Mouse (Mus musculus): ENCODE measurements around the gene Psg22. TPM values are rescaled to one million over a fixed set of nuclear protein-coding genes. Genes with fewer than 3 reads are reported as not detected.
"Not testable (repeated sequence)": the region's sequence is repeated elsewhere in the genome, so short reads cannot be mapped to it uniquely, and the experiment has no call there.

Gene Psg22
- total RNA-seq (2022) = not detected

DNA sequence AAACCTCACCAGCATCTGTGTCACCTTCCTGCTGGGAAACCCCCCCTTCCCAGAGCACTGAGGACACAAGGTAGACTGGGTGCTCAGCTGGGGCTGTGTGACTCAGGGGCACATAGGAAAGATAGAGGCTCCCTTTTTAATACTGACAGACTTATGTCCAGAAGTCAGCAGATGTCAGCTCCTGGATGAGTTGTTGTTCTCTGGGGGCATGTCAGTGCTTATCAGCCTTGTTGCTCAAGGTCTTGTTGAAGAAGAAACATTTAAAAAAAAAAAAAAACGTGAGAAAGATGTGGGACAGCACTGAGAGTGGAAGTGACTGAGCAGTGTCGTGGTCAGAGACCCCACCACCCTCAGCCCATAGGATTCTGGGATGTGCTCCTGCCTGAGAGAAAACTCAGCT lies at the start of gene Psg22:
Gene Psg22 (plus strand): TSS at position 301 of the 400 bp plus-strand sequence.
- DNase-seq (ENCODE audit: low spot score in 2 of 2) = no peak

- peak in 1 of 2 experiments; percentile 9 for DNase-seq (ENCODE audit: low spot score in 2 of 2)
Measured at GRCm38 (mm10) chr7:18679772-18680171, 38.1 kb upstream of the Psg22 start.

- no peak for DNase-seq (ENCODE audit: low spot score in 2 of 2)
Measured at GRCm38 (mm10) chr7:18685586-18685985, 32.3 kb upstream of the Psg22 start.

DNA sequence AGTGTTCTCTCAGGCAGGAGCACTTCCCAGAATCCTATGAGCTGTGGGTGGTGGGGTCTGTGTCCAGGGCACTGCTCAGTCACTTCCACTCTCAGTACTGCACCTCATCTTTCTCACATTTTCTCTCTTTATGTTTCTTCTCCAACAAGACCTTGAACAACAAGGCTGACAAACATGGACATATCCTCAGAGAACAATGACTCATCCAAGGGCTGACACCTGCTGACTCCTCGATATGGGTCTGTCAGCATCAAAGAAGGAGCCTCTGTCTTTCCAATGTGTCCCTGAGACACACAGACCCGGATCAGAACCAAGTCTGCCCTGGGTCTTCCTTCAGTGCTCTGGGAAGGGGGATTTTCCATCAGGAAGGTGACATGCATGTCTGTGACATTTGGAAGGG lies 31.8 kb upstream of the Psg22 start, which contains the start of gene Psg20:
Gene Psg20 (minus strand): TSS at position 101 of the 400 bp plus-strand sequence.
- no peak for DNase-seq (ENCODE audit: low spot score in 2 of 2)

- DNase-seq (ENCODE audit: low spot score in 2 of 2) = not testable (repeated sequence)
Measured at GRCm38 (mm10) chr7:18710331-18710730, 7.6 kb upstream of the Psg22 start.

- DNase-seq (ENCODE audit: low spot score in 2 of 2) = no peak
Measured at GRCm38 (mm10) chr7:18710846-18711245, 7.0 kb upstream of the Psg22 start.

- DNase-seq (ENCODE audit: low spot score in 2 of 2) = no peak
Measured at GRCm38 (mm10) chr7:18715546-18715945, 2.3 kb upstream of the Psg22 start.

GRCm38 (mm10) chr7:18724001-18724400 lies 6.1 kb downstream of the Psg22 start:
- no peak for DNase-seq (ENCODE audit: low spot score in 2 of 2)

GRCm38 (mm10) chr7:18725931-18726330 lies 8.0 kb downstream of the Psg22 start:
- DNase-seq (ENCODE audit: low spot score in 2 of 2) = not testable (repeated sequence)

- DNase-seq (ENCODE audit: low spot score in 2 of 2) = no peak
Measured at GRCm38 (mm10) chr7:18728391-18728790, 10.5 kb downstream of the Psg22 start.

DNA sequence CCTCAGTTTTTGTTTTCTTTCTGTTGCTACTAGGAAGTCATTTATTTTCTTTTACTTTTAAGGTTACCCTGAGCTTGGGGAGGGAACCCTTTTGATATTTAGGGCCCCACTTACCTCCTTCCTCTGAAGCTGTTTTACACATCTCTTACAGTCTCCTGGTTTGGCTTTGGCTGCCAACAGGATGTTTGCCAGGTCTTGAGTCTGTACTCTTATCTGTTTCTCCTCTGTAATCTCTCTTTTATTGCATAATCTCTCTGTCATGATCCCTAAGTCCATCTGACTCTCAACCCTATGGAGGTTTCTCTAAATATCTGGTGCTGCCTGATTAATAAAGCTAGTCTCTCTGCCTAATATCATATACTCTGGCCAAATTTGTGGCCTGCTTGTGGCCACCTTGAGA lies 15.2 kb downstream of the Psg22 start:
- DNase-seq (ENCODE audit: low spot score in 2 of 2) = no peak

GRCm38 (mm10) chr7:18734451-18734850 lies 16.6 kb downstream of the Psg22 start:
- no peak for DNase-seq (ENCODE audit: low spot score in 2 of 2)

DNA sequence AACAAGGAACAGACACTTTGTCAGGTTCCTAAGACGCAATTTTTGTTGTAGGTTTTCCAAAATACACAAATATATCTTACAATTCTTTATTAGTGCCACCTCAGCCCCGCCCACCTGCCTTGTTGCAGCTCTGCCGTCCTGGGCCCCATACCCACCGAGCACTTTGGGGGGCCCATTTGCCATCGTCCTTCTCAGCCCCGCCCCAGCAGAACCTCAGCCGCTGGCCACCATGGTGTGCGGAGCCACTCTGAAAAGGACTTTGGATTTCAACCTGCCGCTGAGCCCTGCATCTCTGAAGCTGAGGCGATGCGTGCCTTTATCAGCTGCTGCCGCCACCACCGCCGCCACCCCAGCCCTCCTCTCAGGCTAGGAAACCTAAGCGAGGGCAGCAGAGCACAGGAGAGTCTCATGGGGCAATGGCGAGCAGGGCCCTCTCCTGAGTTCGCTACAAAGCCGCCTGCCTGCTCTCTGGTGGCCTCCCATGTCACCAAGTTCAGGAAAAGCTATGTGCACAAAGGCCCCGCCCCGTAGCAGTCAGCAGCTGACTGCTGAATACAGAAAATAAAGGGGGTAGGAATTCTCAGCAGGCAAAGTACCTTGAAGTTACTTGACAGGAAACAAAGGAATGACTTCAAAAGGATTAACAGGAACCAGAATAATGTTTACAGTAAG lies 28.4 kb downstream of the Psg22 start:
- no peak for DNase-seq (ENCODE audit: low spot score in 2 of 2)

- DNase-seq (ENCODE audit: low spot score in 2 of 2) = not testable (repeated sequence)
Measured at GRCm38 (mm10) chr7:18747420-18747819, 29.5 kb downstream of the Psg22 start.

- no peak for DNase-seq (ENCODE audit: low spot score in 2 of 2)
Measured at GRCm38 (mm10) chr7:18748994-18749895, 31.4 kb downstream of the Psg22 start.

GRCm38 (mm10) chr7:18749896-18750477 lies 32.1 kb downstream of the Psg22 start:
- DNase-seq (ENCODE audit: low spot score in 2 of 2) = peak; percentile 13 to 69

- DNase-seq (ENCODE audit: low spot score in 2 of 2) = not testable (repeated sequence)
Measured at GRCm38 (mm10) chr7:18760152-18760551, 42.3 kb downstream of the Psg22 start.

DNA sequence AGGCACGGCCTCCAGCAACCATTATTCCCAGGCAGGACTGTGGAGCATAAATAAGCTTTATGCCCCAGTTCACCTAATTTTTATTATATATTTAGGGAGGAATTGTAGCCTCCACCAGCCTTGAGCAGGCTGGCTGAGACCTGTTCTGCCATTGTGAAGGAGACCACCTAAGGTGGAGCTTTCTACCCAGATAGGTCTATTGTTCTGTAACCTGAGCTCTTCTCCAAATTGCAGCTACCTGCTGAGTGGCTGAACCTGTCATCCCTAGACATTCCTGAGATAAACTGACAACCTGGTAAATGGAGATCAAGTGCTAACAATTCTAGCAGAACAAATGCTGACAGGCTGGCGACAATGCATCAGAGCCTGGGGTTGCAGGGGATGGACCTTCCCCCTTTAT lies 45.0 kb downstream of the Psg22 start:
- DNase-seq (ENCODE audit: low spot score in 2 of 2) = not testable (repeated sequence)

All from layer of hippocampus, adult 8-10 months (tissue).